Mouse (Mus musculus) limb, embryonic 15.5 days (tissue): Measurements from ENCODE around the gene Camp. TPM values are rescaled to one million over a fixed set of nuclear protein-coding genes. Genes with fewer than 3 reads are reported as not detected.
A peak's percentile ranks its signal among the peaks of the same experiment; 100 is the strongest.
"Not testable (repeated sequence)": the region's sequence is repeated elsewhere in the genome, so short reads cannot be mapped to it uniquely, and the experiment has no call there.

Experiments
- ATAC-seq: fragments of 200-750 bp; cut with Nextera tagmentation; 2 replicates; pipeline ENCODE4 v1.8.0; 2017; ENCODE audit warnings: low read depth, moderate TSS enrichment; ENCODE audit not compliant: insufficient number of reproducible peaks, low FRiP score, low TSS enrichment
- H3K27ac ChIP-seq: fragments of 300-500 bp; sonication (generic); 2 replicates; pipeline ENCODE4 v1.5.1; 2015; ENCODE audit warnings: moderate library complexity, mild to moderate bottlenecking, inconsistent platforms
- H3K27me3 ChIP-seq: fragments of 300-500 bp; sonication (generic); 2 replicates; pipeline ENCODE4 v1.6.1; 2015; ENCODE audit warnings: inconsistent platforms
- H3K36me3 ChIP-seq: fragments of 300-500 bp; sonication (generic); 2 replicates; pipeline ENCODE4 v1.6.1; 2015; ENCODE audit warnings: inconsistent platforms
- H3K4me1 ChIP-seq: fragments of 300-500 bp; sonication (generic); 2 replicates; pipeline ENCODE4 v1.6.1; 2015; ENCODE audit warnings: inconsistent platforms
- H3K4me2 ChIP-seq: fragments of 300-500 bp; sonication (generic); 2 replicates; pipeline ENCODE4 v1.6.1; 2015; ENCODE audit warnings: mild to moderate bottlenecking, inconsistent platforms
- H3K4me3 ChIP-seq: fragments of 300-500 bp; sonication (generic); 2 replicates; pipeline ENCODE4 v1.5.1; 2015; ENCODE audit warnings: mild to moderate bottlenecking, inconsistent platforms
- H3K9ac ChIP-seq: fragments of 300-500 bp; sonication (generic); 2 replicates; pipeline ENCODE4 v1.6.1; 2015; ENCODE audit warnings: inconsistent platforms
- H3K9me3 ChIP-seq: fragments of 300-500 bp; sonication (generic); 2 replicates; pipeline ENCODE4 v1.6.1; 2016; ENCODE audit warnings: inconsistent platforms
- WGBS: fragments of 180-500 bp; shearing (Covaris S2); methylation state at CpG from one replicate; pipeline ENCODE4 v1.1.7; 2015; 5-methylcytosine and 5-hydroxymethylcytosine counted together
- polyA plus RNA-seq: library from polyadenylated mRNA; unstranded; fragments of >200 nt; fragmentation: Nextera tagmentation; extraction: Ambion mirVana; gene quantifications from 2 replicates; pipeline ENCODE4 v1.2.1, GENCODE M21; 2015

The Camp gene
- polyA plus RNA-seq, 1 experiment from 2014 or later = 2.8 TPM

DNA sequence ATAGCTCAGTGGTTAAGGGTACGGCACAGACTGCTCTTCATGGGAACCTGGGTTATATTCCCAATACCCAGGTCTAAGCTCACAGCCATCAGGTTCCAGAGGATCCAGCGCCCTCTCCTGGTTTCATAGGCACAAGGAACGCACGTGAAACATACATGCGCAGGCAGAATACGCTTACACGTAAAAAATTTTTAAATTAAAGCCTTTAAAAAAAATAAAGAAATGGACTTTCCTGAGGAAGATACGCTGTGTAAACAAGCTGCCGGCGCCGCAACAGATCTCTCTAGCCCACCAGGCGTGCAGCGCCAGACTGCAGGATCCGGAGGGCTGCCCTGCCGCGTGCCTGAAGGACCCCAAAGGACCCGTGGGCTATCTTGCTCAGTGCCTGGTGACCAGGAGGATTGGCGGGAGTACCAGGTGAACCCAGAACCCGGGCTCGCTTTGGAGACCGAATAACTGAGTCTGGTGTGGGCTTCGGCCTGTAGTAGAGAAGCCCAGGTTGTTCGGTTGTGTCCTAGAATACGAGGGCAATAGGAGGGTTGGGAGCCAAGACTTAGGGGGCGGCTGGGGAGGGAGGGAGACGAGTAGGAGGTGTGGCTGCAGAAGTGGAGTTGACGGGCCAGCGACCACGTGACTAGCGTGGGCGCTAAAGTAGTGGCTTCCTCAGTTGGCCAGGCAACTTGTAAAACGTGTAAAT lies 16.9 kb downstream of the Camp start, which contains the start of gene Nme6:
Nme6 (plus strand) TSS at position 359 of the 697 bp plus-strand sequence.
- H3K27me3 ChIP-seq = no peaks in the 10 kb centered on the region
- H3K9ac ChIP-seq = peak within 1 kb of the TSS; percentile 46
- peaks cover 9% of the 10 kb centered on the region for H3K4me1 ChIP-seq
- peak within 1 kb of the TSS; percentile 78 for H3K4me2 ChIP-seq
- peak within 1 kb of the TSS; percentile 90 for H3K27ac ChIP-seq
- H3K9me3 ChIP-seq = no peaks in the 10 kb centered on the region
- H3K36me3 ChIP-seq = peaks cover 10% of the 10 kb centered on the region; the same call in 1 of the 2 replicates
- ATAC-seq = peak; percentile 91
- peak within 1 kb of the TSS; percentile 60 for H3K4me3 ChIP-seq
- WGBS = under 1% methylated on average over 32 of the region's 32 CpGs

DNA sequence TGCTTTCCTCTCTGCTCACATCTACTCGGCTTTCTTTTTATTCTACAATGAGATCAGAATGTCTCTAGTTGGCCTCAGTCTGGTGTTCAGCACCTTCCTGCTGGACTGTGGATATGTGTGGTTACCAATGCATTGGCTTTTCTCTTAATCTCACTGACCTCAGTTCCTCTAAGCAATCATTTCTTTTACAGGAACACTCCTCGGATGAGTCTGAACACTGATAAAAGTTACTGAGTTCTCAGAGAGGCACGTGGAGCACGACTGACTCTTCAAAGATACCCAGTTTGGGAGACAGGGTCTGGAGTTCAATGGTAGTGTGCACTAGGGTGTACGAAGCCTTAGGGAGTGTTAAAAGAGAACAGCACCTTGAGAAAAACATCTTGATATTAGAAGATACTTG lies 23.2 kb downstream of the Camp start:
- no peak for ATAC-seq
- Histone ChIP-seq H3K4me1 (no peaks in the 10 kb centered on the region), H3K36me3 (peaks cover 4% of the 10 kb centered on the region; the same call in 1 of the 2 replicates), H3K27me3 (no peaks in the 10 kb centered on the region), H3K9me3 (no peaks in the 10 kb centered on the region), H3K4me3 (no peak overlapping the region), H3K9ac (no peak overlapping the region), H3K4me2 (no peak overlapping the region), H3K27ac (no peak overlapping the region)
- 74% methylated on average over 5 of the region's 5 CpGs for WGBS

DNA sequence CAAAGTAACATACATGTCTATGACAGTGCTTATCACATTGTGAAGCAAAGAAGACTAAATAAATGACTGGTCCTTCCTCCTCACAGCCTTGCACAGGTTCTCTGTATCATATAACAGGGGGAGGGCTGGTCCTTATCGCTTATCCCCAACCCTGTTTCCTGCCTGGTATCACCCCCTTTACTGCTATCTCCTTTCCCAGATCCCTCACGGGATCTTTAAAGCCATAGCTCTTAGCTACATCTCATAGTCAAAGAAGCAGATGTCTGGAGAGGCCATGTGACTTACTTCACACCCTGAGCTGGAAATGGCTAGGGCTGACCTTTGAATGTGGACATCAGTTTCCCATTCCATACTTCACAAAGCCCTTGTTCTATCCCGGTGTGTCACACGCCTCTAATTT lies 23.7 kb downstream of the Camp start:
- WGBS = 61% methylated on average over 4 of the region's 4 CpGs
- Histone ChIP-seq H3K9me3 (no peaks in the 10 kb centered on the region), H3K27ac (no peak overlapping the region), H3K9ac (no peak overlapping the region), H3K27me3 (no peaks in the 10 kb centered on the region), H3K36me3 (peaks cover 3% of the 10 kb centered on the region; the same call in 1 of the 2 replicates), H3K4me2 (no peak overlapping the region), H3K4me3 (no peak overlapping the region), H3K4me1 (no peaks in the 10 kb centered on the region)
- no peak for ATAC-seq

DNA sequence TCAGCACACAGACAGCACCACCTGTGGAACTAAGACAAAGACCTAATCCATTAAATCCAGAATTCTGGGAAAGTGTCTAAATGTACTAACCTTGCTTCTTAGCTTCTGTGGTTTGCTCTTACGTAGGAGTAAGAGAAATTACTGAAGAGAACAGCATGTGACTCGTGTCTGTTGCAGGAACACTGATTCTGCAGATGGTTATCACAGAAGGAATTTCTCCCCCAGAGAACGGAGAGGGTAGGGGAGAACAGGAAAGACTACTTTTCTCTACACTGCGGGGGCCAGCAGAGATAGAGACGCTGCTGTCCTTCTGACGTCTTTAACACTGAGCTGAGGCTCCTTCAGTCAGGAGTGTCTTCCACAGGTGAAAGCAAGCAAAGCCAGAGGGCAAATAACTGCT lies 33.1 kb downstream of the Camp start:
- Histone ChIP-seq H3K27me3 (no peaks in the 10 kb centered on the region), H3K4me1 (no peaks in the 10 kb centered on the region), H3K4me2 (no peak overlapping the region), H3K9me3 (no peaks in the 10 kb centered on the region), H3K36me3 (no peaks in the 10 kb centered on the region), H3K9ac (no peak overlapping the region), H3K27ac (no peak overlapping the region), H3K4me3 (no peak overlapping the region)
- no peak for ATAC-seq
- WGBS = 57% methylated on average over 6 of the region's 6 CpGs

DNA sequence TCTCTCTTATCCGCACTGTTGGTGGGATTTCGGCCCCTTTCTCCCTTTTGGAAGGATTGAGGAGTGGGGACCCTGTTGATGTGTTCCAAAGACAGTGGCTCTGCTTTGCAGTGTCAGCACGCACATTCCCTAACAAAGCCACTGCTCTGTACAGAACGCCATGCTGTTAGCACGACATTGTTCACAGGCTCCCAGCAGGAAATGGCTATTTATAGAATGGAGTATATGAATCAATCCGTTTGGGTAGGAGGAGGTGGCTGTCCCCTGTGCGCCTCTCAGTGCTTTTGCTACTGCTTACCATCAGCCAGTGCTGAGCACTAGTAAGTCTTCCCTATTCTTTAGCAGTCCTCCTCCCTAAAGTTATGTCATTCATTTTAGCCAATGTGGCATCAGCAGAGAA lies 36.0 kb downstream of the Camp start:
- H3K4me3 ChIP-seq = no peak overlapping the region
- no peak for ATAC-seq

DNA sequence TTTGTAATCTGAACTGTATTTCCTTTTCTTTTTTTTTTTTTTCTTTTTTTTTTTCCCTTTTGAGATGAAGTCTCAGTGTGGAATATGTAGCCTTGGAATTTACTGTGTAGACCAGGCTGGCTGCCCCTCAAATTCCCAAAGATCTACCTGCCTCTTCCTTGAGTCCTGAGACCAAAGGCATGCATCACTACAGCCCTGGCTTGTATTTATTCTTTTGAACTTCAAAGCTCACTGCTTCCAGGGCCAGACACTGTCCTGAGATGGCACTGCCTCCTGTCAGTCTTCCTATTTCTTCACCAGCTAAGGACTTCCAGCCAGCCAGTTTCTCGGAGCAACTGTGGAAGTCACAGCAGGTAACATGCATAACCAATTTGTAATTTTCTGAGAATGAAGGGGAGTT lies 37.4 kb downstream of the Camp start, which contains the start of gene Spink8:
Spink8 (plus strand) TSS at position 301 of the 400 bp plus-strand sequence.
- Histone ChIP-seq H3K4me2 (no peak within 1 kb of the TSS), H3K9me3 (no peaks in the 10 kb centered on the region), H3K27me3 (no peaks in the 10 kb centered on the region), H3K36me3 (no peaks in the 10 kb centered on the region), H3K4me3 (no peak within 1 kb of the TSS), H3K27ac (no peak within 1 kb of the TSS), H3K4me1 (no peaks in the 10 kb centered on the region), H3K9ac (no peak within 1 kb of the TSS)
- ATAC-seq = no peak
- 62% methylated on average over 1 of the region's 1 CpGs for WGBS

More for the DNA sequence above, 36.0 kb downstream of the Camp start:
- H3K27ac ChIP-seq = no peak overlapping the region
- H3K9ac ChIP-seq = no peak overlapping the region
- H3K36me3 ChIP-seq = no peaks in the 10 kb centered on the region
- 63% methylated on average over 7 of the region's 7 CpGs for WGBS
- no peak overlapping the region for H3K4me2 ChIP-seq
- H3K9me3 ChIP-seq = no peaks in the 10 kb centered on the region
- no peaks in the 10 kb centered on the region for H3K4me1 ChIP-seq
- no peaks in the 10 kb centered on the region for H3K27me3 ChIP-seq

DNA sequence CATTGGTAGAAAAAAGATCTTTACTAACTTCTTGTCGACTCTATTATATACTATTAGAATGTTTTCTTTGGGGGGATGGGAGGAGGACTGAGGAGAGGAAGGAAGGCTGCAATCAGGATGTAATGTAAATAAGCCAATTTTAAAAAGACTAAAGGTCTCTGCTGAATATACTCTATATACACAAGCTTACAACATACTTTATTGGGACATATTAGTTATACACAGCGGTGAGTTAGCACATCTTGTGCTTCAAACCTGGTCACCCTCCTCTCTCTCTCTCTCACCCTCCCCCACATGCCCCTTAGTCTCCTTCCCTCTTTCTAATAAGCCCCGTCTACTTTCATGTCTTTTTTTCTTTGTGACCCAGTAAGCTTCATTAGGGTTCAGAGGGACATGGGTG lies 41.5 kb downstream of the Camp start:
- Histone ChIP-seq H3K4me1 (no peaks in the 10 kb centered on the region), H3K4me2 (no peak overlapping the region), H3K9me3 (no peaks in the 10 kb centered on the region), H3K9ac (no peak overlapping the region), H3K4me3 (no peak overlapping the region), H3K27me3 (no peaks in the 10 kb centered on the region), H3K27ac (no peak overlapping the region), H3K36me3 (no peaks in the 10 kb centered on the region)
- no peak for ATAC-seq
- 48% methylated on average over 3 of the region's 3 CpGs for WGBS

DNA sequence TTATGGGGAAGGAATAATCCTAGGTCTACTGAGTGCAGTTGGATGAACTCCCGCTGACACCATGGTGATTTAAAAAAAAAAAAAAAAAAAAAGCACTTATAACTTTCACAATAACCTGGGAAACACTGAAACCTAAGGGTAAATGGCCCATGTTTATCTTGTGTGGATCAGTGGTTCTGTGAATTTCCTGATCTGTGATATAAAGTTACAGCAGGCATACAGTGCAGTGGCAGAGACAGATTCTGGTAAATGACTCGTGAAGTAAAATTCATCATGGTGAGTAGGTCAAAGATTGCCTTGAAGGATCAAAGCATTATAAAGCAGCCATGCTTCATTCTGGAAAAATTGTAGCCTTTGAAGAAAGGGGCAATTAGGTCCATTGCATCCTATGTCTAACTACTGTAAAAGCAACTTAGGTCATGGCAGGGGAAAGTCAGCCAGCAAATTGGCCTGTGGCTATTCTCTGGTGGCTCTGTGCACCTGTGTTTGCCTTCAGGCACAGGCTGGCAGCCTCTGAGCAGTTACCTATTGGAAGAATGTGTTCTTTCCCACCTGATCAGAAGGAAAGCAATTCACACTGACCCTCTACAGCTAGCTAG lies 42.6 kb downstream of the Camp start:
- Histone ChIP-seq H3K9me3 (no peaks in the 10 kb centered on the region), H3K4me3 (no peak overlapping the region), H3K9ac (no peak overlapping the region), H3K27ac (no peak overlapping the region), H3K4me1 (no peaks in the 10 kb centered on the region), H3K36me3 (no peaks in the 10 kb centered on the region), H3K27me3 (no peaks in the 10 kb centered on the region), H3K4me2 (no peak overlapping the region)
- no peak for ATAC-seq
- 78% methylated on average over 2 of the region's 2 CpGs for WGBS

DNA sequence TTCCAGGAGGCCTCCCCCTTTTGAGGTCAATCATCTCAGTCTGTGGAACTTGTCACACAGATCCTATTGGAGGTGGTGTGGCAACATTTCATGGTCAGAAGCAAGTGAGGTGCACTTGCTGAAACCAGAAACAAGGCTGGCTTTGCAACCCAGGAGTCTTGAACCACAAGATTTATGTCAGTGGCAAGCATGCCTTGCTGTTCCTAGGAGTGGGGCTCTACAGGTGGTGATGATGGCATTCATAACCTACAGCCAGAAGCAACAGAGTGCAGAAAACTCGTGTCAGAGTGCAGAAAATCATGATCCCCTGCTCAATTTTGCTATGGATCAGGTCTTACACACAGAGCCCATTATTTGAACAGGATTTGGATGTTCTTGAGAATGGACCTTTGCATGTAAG lies 43.2 kb downstream of the Camp start:
- H3K27ac ChIP-seq = no peak overlapping the region
- H3K4me2 ChIP-seq = no peak overlapping the region
- no peak overlapping the region for H3K9ac ChIP-seq
- no peak for ATAC-seq
- H3K9me3 ChIP-seq = no peaks in the 10 kb centered on the region
- H3K36me3 ChIP-seq = no peaks in the 10 kb centered on the region
- no peaks in the 10 kb centered on the region for H3K4me1 ChIP-seq
- H3K27me3 ChIP-seq = no peaks in the 10 kb centered on the region
- no peak overlapping the region for H3K4me3 ChIP-seq
- 43% methylated on average over 1 of the region's 1 CpGs for WGBS

DNA sequence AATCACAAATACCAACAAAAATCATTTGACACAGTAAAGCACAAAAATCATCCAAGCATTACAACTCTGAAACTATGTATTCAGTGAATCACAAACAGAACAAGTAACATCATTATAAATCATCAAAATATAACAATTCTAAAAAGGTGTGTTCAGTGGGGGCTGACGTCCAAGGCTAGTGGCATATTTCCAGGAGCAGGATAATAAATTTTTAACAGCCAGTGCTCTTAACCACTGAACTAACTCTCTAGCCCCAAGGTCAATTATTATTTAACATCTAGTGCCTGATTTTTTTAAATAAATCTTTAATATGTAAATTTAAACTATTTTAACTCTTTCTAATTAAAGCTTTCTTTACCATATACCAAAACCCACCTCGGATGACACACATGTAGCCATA lies 43.8 kb downstream of the Camp start:
- not testable (repeated sequence) for H3K4me2 ChIP-seq, H3K4me3 ChIP-seq, H3K27ac ChIP-seq, H3K27me3 ChIP-seq, ATAC-seq, H3K9ac ChIP-seq, H3K4me1 ChIP-seq, H3K36me3 ChIP-seq, H3K9me3 ChIP-seq
- 57% methylated on average over 2 of the region's 2 CpGs for WGBS

DNA sequence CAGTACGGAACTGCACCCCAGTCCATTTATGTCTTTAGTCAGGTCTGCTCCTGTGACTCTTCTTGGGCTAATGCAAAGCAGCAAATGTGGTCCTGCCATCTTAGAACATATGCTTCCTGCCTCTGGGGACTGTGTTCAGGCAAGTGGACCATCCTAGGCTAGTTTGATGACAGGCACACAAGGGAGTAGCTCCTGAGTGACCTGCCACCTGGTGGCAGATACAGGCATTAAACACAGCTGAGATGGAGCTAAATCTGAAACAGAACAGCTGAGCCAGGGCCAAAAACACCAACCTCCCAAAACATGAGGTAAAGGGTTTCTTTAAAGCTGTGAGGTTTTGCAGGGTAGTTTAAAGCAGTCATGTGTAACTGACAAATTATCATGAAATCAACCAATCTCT lies 51.4 kb downstream of the Camp start:
- H3K36me3 ChIP-seq = no peaks in the 10 kb centered on the region
- no peak overlapping the region for H3K4me2 ChIP-seq
- no peak for ATAC-seq
- H3K4me3 ChIP-seq = no peak overlapping the region
- no peak overlapping the region for H3K9ac ChIP-seq
- no peak overlapping the region for H3K27ac ChIP-seq
- no peaks in the 10 kb centered on the region for H3K27me3 ChIP-seq
- WGBS = 87% methylated on average over 1 of the region's 1 CpGs
- no peaks in the 10 kb centered on the region for H3K9me3 ChIP-seq
- no peaks in the 10 kb centered on the region for H3K4me1 ChIP-seq
